Mouse (Mus musculus) embryonic facial prominence, embryonic 10.5 days (tissue): ENCODE data around the gene Scaf4. TPM values are rescaled to one million over a fixed set of nuclear protein-coding genes. Genes with fewer than 3 reads are reported as not detected.

Experiments
- DNase-seq: peaks from one replicate; pipeline ENCODE4 v3.0.0-alpha.2; 2017; ENCODE audit warnings: low spot score
- H3K27ac ChIP-seq: fragments of 300-500 bp; sonication (generic); replicated peaks from 2 replicates; pipeline ENCODE4 v1.5.1; 2016; ENCODE audit warnings: mild to moderate bottlenecking
- H3K27me3 ChIP-seq: fragments of 300-500 bp; sonication (generic); replicated peaks from 2 replicates; pipeline ENCODE4 v1.6.1; 2016; ENCODE audit warnings: low read depth, mild to moderate bottlenecking; ENCODE audit not compliant: poor library complexity, severe bottlenecking
- H3K36me3 ChIP-seq: fragments of 300-500 bp; sonication (generic); replicated peaks from 2 replicates; pipeline ENCODE4 v1.6.1; 2016; ENCODE audit warnings: mild to moderate bottlenecking, moderate library complexity
- H3K4me1 ChIP-seq: fragments of 300-500 bp; sonication (generic); 2 replicates; pipeline ENCODE4 v1.6.1; 2016
- H3K4me3 ChIP-seq: fragments of 300-500 bp; sonication (generic); 2 replicates; pipeline ENCODE4 v1.5.1; 2016; ENCODE audit warnings: mild to moderate bottlenecking, moderate library complexity
- H3K9me3 ChIP-seq: fragments of 300-500 bp; sonication (generic); 2 replicates; pipeline ENCODE4 v1.6.1; 2016; ENCODE audit warnings: mild to moderate bottlenecking
- WGBS: fragments of 180-500 bp; shearing (Covaris S2); methylation state at CpG from one replicate; pipeline ENCODE4 v1.1.7; 2016; 5-methylcytosine and 5-hydroxymethylcytosine counted together
- polyA plus RNA-seq: library from polyadenylated mRNA; unstranded; fragments of >200 nt; fragmentation: Nextera tagmentation; extraction: Ambion mirVana; gene quantifications from 2 replicates; pipeline ENCODE4 v1.2.1, GENCODE M21; 2016

Scaf4 gene
- polyA plus RNA-seq, 1 experiment from 2014 or later = 34.6 TPM

DNA sequence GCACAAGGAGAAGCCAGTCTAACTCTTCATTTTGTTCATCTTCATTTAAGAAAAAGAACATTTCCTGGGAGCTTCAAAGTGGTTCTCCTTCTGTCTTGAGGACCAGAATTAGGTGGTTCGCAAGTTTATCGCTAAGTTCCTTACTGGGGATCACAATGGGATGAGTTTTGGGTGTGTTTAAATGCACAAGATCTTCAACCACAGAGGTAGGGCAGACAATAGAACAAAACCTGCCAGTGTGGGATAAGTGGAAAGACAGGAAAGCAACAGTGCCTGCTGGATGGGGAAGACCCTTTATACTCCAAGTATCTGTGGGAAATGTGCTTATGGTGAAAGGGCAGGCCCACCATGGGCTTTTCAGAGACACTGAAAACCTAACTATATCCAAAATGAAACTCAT, 79.4 kb downstream of the Scaf4 start:
- no peaks in the 10 kb centered on the region for H3K27me3 ChIP-seq
- H3K9me3 ChIP-seq = no peaks in the 10 kb centered on the region
- H3K4me1 ChIP-seq = peaks cover 9% of the 10 kb centered on the region
- no peak for DNase-seq
- WGBS = 95% methylated on average over 2 of the region's 2 CpGs
- H3K27ac ChIP-seq = no peak overlapping the region
- no peak overlapping the region for H3K4me3 ChIP-seq
- H3K36me3 ChIP-seq = no peaks in the 10 kb centered on the region

DNA sequence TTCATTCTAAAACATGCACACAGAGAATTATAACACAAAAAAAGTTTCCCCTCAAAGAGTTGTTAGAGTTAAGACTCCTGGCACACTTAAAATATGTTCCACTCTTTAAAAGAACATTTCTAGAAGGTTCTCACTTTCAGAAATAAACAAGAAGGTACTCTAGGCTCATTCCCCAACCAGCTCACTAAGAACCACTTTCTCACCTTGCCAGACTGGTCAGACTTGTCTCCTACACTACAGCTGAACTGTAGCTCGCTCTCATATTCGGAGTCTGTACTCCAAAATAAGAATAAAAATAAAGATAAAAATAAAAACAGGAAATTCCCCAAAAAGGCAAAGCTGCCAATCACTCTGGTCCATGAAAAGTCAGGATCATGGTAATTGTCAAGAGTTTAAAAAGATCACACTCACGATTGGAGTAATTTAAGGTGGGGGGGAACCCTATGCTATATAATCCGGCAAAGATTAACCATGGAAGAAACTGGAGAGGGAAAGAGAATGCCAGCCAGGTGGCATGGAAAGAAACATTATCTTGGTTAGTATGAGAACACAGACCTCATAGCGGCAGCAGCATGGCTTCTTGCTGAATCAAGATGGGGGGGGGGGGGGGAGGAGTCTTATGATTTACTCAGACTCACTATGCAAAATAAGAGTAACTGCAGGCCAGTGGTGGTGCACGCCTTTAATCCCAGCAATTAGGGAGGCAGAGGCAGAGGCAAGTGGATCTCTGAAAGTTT, 80.9 kb downstream of the Scaf4 start:
- Histone ChIP-seq H3K4me3 (no peak overlapping the region), H3K9me3 (no peaks in the 10 kb centered on the region), H3K4me1 (peaks cover 13% of the 10 kb centered on the region), H3K27ac (no peak overlapping the region), H3K36me3 (no peaks in the 10 kb centered on the region), H3K27me3 (no peaks in the 10 kb centered on the region)
- no peak for DNase-seq
- WGBS = 82% methylated on average over 6 of the region's 6 CpGs

DNA sequence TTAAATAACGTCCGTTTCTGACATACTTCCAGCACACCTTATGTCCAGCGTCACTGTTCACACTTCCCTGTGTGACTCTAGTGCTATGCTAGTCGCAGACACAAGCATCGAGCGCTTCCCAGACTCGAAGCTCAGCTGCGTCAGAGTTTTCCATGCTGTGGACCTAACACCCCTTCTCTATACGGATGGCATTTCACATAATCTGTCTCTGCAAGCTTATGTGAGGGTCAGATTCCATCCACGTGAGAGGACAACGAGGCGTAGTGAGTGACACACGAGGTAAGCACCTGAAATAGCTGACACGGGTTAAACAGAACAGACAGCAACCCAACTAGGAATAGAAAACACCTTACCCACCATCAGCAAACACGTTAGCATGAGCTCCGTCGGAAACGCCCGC, 82.2 kb downstream of the Scaf4 start:
- H3K36me3 ChIP-seq = no peaks in the 10 kb centered on the region
- H3K9me3 ChIP-seq = no peaks in the 10 kb centered on the region
- no peaks in the 10 kb centered on the region for H3K27me3 ChIP-seq
- no peak overlapping the region for H3K27ac ChIP-seq
- no peak for DNase-seq
- H3K4me1 ChIP-seq = peaks cover 25% of the 10 kb centered on the region
- WGBS = 73% methylated on average over 19 of the region's 19 CpGs
- H3K4me3 ChIP-seq = no peak overlapping the region

DNA sequence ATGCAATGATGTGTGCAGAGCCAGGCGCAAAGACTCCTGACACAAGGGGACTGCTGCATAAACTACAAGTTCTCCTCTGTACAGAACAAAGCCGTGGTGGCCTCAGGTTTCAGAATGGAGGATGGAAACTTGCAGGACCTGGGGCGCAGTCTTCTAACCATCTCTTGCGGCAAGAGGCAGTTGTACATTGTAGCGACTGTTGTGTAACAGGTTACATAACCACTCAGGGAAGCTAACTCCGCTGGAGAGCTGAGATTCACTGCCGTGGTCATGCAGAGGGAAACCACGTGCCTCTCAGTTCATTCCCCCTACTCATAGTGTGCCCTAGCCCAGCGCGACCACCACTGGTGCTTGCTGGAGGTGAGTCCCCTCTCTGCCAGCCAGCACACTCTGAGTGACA, 85.1 kb downstream of the Scaf4 start:
- no peak overlapping the region for H3K27ac ChIP-seq
- peaks cover 29% of the 10 kb centered on the region for H3K4me1 ChIP-seq
- DNase-seq = no peak
- H3K4me3 ChIP-seq = no peak overlapping the region
- H3K9me3 ChIP-seq = no peaks in the 10 kb centered on the region
- H3K36me3 ChIP-seq = no peaks in the 10 kb centered on the region
- 87% methylated on average over 10 of the region's 10 CpGs for WGBS
- no peaks in the 10 kb centered on the region for H3K27me3 ChIP-seq

DNA sequence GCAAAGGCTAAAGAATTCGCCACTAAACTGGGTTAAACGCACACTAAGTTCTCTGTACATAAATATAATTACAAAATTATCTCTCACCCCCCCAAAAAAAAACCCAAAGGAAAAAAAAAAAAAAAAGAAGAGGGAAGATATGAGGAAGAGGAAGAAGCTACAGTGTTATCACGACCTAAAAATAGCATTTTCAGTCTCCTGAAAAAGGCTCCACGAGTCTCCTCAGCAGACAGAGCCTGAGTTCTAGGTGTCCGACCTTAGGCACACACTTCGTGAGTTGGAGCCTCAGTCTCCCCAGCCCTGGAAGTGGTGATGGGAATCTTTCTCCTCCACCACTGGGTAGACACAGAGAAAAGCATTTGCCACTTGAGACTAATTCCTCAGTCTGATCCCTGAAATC, 85.7 kb downstream of the Scaf4 start:
- peaks cover 29% of the 10 kb centered on the region for H3K4me1 ChIP-seq
- no peak overlapping the region for H3K27ac ChIP-seq
- no peaks in the 10 kb centered on the region for H3K27me3 ChIP-seq
- no peaks in the 10 kb centered on the region for H3K36me3 ChIP-seq
- no peak for DNase-seq
- H3K4me3 ChIP-seq = no peak overlapping the region
- WGBS = 89% methylated on average over 6 of the region's 6 CpGs
- no peaks in the 10 kb centered on the region for H3K9me3 ChIP-seq

DNA sequence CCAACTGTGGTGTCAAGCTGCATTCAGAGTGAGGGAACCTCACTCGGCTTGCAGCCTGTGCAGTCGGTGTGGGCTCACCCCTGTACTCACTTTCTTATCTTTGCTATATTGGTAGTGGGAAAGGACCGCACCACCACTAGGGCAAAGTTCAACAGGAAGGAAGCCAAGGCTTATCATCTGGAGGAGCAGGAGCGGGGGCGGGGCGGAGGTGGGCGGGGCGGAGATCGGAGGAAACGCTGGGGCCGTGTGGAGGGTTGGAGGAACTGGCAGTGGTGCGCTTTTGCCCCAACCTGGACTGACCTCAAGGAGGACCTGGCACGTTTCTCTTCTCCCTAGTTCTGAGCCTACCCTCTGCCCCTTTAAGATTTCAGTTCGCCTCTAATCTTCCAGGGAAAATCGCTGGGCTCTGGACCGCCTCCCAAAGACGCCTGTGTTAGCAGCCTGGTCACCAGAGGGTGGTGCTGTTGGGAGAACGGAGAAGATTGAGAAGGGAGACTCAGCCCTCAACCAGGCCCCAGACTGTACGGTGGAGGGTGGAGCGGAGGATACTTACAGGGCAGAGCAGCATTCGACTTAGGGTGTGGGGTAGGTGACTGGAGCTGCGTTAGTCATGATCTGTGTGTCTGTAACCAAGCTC, 86.8 kb downstream of the Scaf4 start:
- Histone ChIP-seq H3K27ac (peak overlapping the region; percentile 84), H3K36me3 (no peaks in the 10 kb centered on the region), H3K27me3 (no peaks in the 10 kb centered on the region), H3K4me1 (peaks cover 26% of the 10 kb centered on the region), H3K4me3 (peak overlapping the region; percentile 58), H3K9me3 (no peaks in the 10 kb centered on the region)
- DNase-seq = peak; percentile 86
- 3% methylated on average over 22 of the region's 22 CpGs for WGBS

DNA sequence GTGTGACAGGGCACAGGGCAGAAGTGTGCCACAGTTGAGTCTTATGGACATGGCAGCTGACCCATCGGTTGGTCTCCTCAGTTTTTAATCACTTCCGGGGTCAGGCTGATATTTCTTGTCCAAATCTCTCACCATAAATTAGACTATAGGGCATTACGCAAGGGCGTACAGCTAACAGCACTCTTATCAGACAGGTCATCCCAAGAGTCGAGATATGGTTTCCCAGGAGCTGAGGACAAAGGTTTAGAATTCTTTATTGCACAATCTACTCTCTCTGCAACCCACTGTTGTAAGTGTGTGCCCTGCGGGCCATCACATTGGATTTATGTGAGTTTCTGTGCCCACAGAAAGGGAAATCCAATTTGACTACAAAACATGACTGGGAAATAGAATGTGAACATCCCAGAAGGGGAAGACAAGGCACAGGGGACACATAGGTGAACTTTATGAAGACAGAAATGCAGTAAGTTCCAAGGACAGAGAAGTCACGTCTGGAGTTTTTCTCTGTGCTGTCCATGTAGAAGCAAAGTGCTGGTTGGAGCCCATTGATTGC, 87.5 kb downstream of the Scaf4 start:
- peak overlapping the region; percentile 84 for H3K27ac ChIP-seq

DNA sequence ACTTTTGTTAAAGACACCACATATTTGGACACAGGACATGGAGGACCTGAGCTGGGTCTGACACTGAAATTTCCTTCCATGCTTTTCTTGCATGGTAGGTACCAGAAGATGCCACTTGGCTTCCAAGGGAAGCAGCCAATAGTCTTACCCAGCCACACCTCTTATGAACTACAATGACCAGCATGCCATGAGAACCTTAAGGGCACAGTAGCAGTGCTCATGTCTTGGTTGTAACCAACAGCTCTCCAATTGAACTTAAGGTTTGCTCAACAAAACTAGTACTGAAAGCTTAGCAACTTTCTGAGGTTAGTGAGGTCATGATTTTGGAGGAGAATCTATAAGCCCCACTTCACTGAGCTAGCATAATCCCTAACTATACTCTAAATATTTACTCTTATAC, 90.6 kb downstream of the Scaf4 start:
- no peak for DNase-seq
- Histone ChIP-seq H3K4me1 (peaks cover 16% of the 10 kb centered on the region), H3K4me3 (no peak overlapping the region), H3K9me3 (no peaks in the 10 kb centered on the region), H3K36me3 (no peaks in the 10 kb centered on the region), H3K27me3 (no peaks in the 10 kb centered on the region), H3K27ac (no peak overlapping the region)

More for the DNA sequence above, 87.5 kb downstream of the Scaf4 start:
- 84% methylated on average over 7 of the region's 7 CpGs for WGBS
- H3K36me3 ChIP-seq = no peaks in the 10 kb centered on the region
- DNase-seq = no peak
- peaks cover 21% of the 10 kb centered on the region for H3K4me1 ChIP-seq
- no peaks in the 10 kb centered on the region for H3K9me3 ChIP-seq
- peak overlapping the region; percentile 58 for H3K4me3 ChIP-seq
- no peaks in the 10 kb centered on the region for H3K27me3 ChIP-seq

DNA sequence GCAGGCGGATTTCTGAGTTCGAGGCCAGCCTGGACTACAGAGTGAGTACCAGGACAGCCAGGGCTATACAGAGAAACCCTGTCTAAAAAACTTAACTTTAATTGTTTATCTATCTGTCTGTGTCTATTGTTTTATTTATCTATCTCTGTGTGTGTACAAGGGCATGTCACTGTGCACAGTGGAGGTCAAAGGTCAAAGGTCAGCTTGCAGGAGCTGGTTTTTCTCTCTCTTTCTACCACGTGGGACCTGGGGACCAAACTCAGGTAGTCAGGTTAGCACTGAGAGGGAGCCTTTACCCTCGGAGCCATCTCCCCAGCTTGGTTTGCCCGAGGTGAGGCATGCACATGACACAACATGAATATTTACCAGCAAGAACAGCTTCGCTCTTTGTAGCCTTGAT, 93.0 kb downstream of the Scaf4 start:
- 70% methylated on average over 6 of the region's 6 CpGs for WGBS
- H3K36me3 ChIP-seq = no peaks in the 10 kb centered on the region
- no peak for DNase-seq
- peaks cover 7% of the 10 kb centered on the region for H3K4me1 ChIP-seq
- no peak overlapping the region for H3K27ac ChIP-seq
- no peaks in the 10 kb centered on the region; the same call in 1 of the 2 replicates for H3K27me3 ChIP-seq
- H3K9me3 ChIP-seq = no peaks in the 10 kb centered on the region
- H3K4me3 ChIP-seq = no peak overlapping the region

DNA sequence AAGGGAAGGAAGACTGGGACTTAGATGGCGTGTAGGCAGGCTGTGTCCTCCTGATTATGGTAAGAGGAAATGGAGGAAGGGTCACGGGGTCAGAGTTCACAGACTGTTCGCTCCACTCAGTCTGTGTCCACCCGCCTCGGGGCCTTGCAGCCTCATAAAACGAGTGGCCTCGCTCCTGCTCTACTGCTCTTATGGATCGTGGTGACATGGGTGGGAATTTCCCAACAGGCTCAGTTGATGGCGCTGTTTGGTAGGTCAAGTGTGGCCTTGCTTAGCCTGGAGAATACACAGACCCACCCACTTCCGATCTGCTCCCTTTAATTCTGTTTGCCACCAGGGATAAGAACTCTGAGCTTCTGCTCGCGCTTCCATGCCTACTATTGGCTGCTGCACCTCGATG, 96.8 kb downstream of the Scaf4 start:
- Histone ChIP-seq H3K9me3 (no peaks in the 10 kb centered on the region), H3K4me1 (peaks cover 10% of the 10 kb centered on the region), H3K27me3 (no peaks in the 10 kb centered on the region; the same call in 1 of the 2 replicates), H3K27ac (no peak overlapping the region), H3K36me3 (no peaks in the 10 kb centered on the region), H3K4me3 (no peak overlapping the region)
- WGBS = 27% methylated on average over 13 of the region's 13 CpGs
- DNase-seq = peak; percentile 54

DNA sequence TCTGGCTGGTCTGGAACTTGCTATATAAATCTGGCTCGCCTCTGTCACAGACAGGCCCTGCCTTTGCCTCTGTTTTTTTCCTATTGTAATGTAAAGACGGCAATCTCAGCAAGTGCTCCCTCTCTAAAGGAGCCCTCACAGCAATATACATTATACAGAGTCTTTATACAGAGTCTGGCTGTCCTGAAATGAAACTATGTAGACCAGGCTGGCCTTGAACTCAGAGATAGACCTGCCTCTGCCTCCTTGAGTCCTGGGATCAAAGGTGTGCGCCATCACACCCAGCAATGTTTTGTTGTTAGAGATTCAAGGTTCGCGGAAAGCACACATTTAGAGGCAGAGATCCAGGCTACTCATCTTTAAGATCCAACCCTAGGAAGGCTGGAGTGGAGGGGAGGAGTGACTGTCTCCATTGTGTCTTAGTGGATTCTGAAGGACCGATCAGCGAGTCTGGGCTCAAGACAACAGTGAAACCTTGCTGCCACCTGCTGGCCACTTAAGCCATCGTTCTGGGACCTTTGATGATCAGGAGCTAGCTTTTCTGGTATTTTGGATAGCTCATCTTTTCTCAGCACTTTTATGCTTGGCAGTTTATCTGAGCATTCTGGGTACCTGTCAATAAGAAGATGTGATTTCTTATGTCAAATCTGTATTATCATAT, 98.2 kb downstream of the Scaf4 start:
- 42% methylated on average over 8 of the region's 8 CpGs for WGBS
- peaks cover 10% of the 10 kb centered on the region for H3K4me1 ChIP-seq
- H3K4me3 ChIP-seq = no peak overlapping the region
- H3K27me3 ChIP-seq = no peaks in the 10 kb centered on the region; the same call in 1 of the 2 replicates
- no peak overlapping the region for H3K27ac ChIP-seq
- DNase-seq = peak; percentile 80
- H3K9me3 ChIP-seq = no peaks in the 10 kb centered on the region
- H3K36me3 ChIP-seq = no peaks in the 10 kb centered on the region

DNA sequence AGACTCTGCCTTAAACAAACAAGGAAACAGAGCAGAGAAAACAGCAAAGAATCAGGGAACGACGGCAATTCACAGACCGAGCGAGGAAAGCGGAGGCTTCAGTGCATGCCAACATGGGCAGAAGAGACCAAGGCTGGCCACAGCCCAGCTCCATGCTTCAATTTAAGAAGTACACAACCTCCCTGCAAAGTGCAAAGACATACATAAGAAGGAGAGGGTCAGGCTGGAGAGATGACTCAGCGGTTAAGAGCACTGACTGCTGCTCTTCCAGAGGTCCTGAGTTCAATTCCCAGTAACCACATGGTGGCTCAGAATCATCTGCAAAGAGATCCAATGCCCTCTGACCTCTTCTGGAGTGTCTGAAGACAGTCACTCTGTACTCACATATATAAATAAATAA, 100.2 kb downstream of the Scaf4 start:
- Histone ChIP-seq H3K4me3 (no peak overlapping the region), H3K4me1 (peaks cover 10% of the 10 kb centered on the region), H3K36me3 (no peaks in the 10 kb centered on the region), H3K27me3 (no peaks in the 10 kb centered on the region; the same call in 1 of the 2 replicates), H3K27ac (no peak overlapping the region; the same call in 1 of the 2 replicates), H3K9me3 (no peaks in the 10 kb centered on the region)
- 86% methylated on average over 6 of the region's 6 CpGs for WGBS
- DNase-seq = no peak
